Mouse (Mus musculus) limb, embryonic 11.5 days (tissue): ENCODE data around the gene Lnx1. TPM values are rescaled to one million over a fixed set of nuclear protein-coding genes. Genes with fewer than 3 reads are reported as not detected.

Experiments
- ATAC-seq: fragments of 200-750 bp; cut with Nextera tagmentation; 2 replicates; pipeline ENCODE4 v1.8.0; 2017; ENCODE audit warnings: low read depth; ENCODE audit not compliant: insufficient number of reproducible peaks, low FRiP score, low TSS enrichment
- DNase-seq: peaks from one replicate; pipeline ENCODE4 v3.0.0-alpha.2; 2015; ENCODE audit warnings: low spot score
- H3K27ac ChIP-seq: fragments of 300-500 bp; sonication (generic); replicated peaks from 2 replicates; pipeline ENCODE4 v1.5.1; 2014; ENCODE audit warnings: low read depth, mild to moderate bottlenecking, low read length
- H3K27me3 ChIP-seq: fragments of 300-500 bp; sonication (generic); 2 replicates; pipeline ENCODE4 v1.6.1; 2014; ENCODE audit warnings: mild to moderate bottlenecking, low read length, mixed read lengths; ENCODE audit not compliant: control insufficient read depth, insufficient read depth
- H3K36me3 ChIP-seq: fragments of 300-500 bp; sonication (generic); 2 replicates; pipeline ENCODE4 v1.6.1; 2014; ENCODE audit warnings: mild to moderate bottlenecking, low read length, moderate library complexity, mixed read lengths; ENCODE audit not compliant: control insufficient read depth, insufficient read depth
- H3K4me1 ChIP-seq: fragments of 300-500 bp; sonication (generic); 2 replicates; pipeline ENCODE4 v1.6.1; 2014; ENCODE audit warnings: low read length, mixed read lengths; ENCODE audit not compliant: control insufficient read depth, insufficient read depth
- H3K4me2 ChIP-seq: fragments of 300-500 bp; sonication (generic); 2 replicates; pipeline ENCODE4 v1.6.1; 2014; ENCODE audit warnings: low read depth, mild to moderate bottlenecking, moderate library complexity; ENCODE audit not compliant: severe bottlenecking
- H3K4me3 ChIP-seq: fragments of 300-500 bp; sonication (generic); 2 replicates; pipeline ENCODE4 v1.5.1; 2014; ENCODE audit warnings: low read depth, low read length
- H3K9ac ChIP-seq: fragments of 300-500 bp; sonication (generic); 2 replicates; pipeline ENCODE4 v1.6.1; 2014; ENCODE audit warnings: mild to moderate bottlenecking, low read length
- H3K9me3 ChIP-seq: fragments of 300-500 bp; sonication (generic); 2 replicates; pipeline ENCODE4 v1.6.1; 2016; ENCODE audit warnings: low read length; ENCODE audit not compliant: control insufficient read depth
- WGBS: fragments of 180-500 bp; shearing (Covaris S2); extraction: QIAGEN DNeasy Blood & Tissue Kit; methylation state at CpG from one replicate; pipeline ENCODE4 v1.1.7; 2014; 5-methylcytosine and 5-hydroxymethylcytosine counted together
- polyA plus RNA-seq: library from polyadenylated mRNA; unstranded; fragments of >200 nt; fragmentation: Nextera tagmentation; extraction: Ambion mirVana; gene quantifications from 2 replicates; pipeline ENCODE4 v1.2.1, GENCODE M21; 2014

Gene Lnx1
- polyA plus RNA-seq, 1 experiment from 2014 or later = 2.0 TPM

DNA sequence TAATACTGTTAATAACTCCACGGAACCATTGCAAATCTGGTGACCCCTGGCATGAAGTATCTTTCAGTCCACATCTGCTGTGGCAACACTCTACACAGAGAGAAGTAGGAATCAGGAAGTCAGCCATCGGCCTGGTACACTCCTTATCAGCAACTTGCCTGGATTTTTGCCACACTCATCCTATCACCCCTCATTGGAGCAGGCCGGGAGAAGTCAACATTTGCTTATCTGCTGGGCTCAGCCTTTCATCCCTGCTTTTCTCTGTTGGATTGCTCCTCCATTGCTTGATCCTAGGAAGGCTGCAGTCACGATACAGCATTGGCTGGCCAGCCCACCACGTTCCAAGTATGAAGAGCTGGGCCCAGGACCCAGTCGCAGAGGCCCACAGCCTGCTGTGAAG lies 26.9 kb upstream of the Lnx1 start:
- Histone ChIP-seq H3K4me1 (peaks cover 4% of the 10 kb centered on the region), H3K27me3 (no peaks in the 10 kb centered on the region), H3K9ac (no peak overlapping the region), H3K27ac (no peak overlapping the region), H3K9me3 (no peaks in the 10 kb centered on the region), H3K36me3 (no peaks in the 10 kb centered on the region), H3K4me3 (no peak overlapping the region), H3K4me2 (no peak overlapping the region)
- ATAC-seq = no peak
- 73% methylated on average over 6 of the region's 6 CpGs for WGBS
- DNase-seq = no peak

DNA sequence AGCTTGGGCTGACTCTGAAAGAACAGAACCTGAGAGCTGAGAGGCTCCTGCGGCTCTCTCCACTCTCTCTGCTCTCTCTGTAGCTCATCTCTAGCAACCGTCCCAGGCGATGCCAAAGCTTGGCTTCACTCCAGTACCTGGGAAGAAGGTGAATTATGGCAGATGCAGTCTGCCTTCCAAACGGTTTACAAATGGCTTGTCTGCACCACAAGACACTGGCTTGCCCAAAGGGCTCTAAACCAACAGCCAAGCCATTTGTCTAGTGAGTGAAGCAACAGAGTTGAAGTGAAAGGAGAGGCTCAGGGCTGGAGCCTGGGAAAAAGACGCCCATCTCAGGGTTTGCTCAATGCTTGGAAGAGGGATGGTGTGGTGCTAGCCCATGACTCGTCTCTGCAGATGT lies 25.5 kb upstream of the Lnx1 start:
- 70% methylated on average over 6 of the region's 6 CpGs for WGBS
- no peaks in the 10 kb centered on the region for H3K4me1 ChIP-seq
- no peak for ATAC-seq
- H3K36me3 ChIP-seq = no peaks in the 10 kb centered on the region
- no peak overlapping the region for H3K4me3 ChIP-seq
- no peak overlapping the region for H3K9ac ChIP-seq
- DNase-seq = no peak
- no peaks in the 10 kb centered on the region for H3K9me3 ChIP-seq
- no peak overlapping the region for H3K27ac ChIP-seq
- no peak overlapping the region for H3K4me2 ChIP-seq
- no peaks in the 10 kb centered on the region for H3K27me3 ChIP-seq

DNA sequence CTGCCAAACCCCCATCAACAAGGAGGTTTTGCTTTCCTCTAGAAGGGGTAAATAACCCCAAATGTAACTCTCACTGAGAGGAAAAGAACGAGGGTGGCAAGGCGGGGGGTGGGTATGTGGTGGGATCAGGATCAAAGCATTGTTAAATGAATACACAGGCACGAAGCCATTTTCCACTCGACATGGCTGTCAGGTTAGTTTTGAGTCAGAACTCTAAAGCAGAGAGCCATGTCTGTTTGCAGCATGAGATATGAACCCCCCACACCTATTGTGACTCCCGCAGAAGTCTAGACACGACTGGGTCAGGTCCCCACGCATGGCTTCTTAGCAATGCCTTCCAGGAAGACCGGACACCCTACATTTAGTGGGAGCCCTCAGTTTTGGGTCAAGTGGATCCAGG lies 24.6 kb upstream of the Lnx1 start:
- no peak for ATAC-seq

GRCm38 (mm10) chr5:74725541-74725940 lies 22.8 kb upstream of the Lnx1 start:
- H3K4me1 ChIP-seq = no peaks in the 10 kb centered on the region
- H3K27me3 ChIP-seq = no peaks in the 10 kb centered on the region
- no peak overlapping the region for H3K27ac ChIP-seq
- ATAC-seq (no peak), DNase-seq (no peak)
- H3K9ac ChIP-seq = no peak overlapping the region
- H3K4me3 ChIP-seq = no peak overlapping the region
- no peaks in the 10 kb centered on the region for H3K36me3 ChIP-seq
- no peaks in the 10 kb centered on the region for H3K9me3 ChIP-seq
- no peak overlapping the region for H3K4me2 ChIP-seq
- WGBS = 47% methylated on average over 4 of the region's 4 CpGs

More for the DNA sequence above, 24.6 kb upstream of the Lnx1 start:
- DNase-seq = no peak
- Histone ChIP-seq H3K9me3 (no peaks in the 10 kb centered on the region), H3K4me3 (no peak overlapping the region), H3K4me1 (no peaks in the 10 kb centered on the region), H3K27me3 (no peaks in the 10 kb centered on the region), H3K27ac (no peak overlapping the region), H3K36me3 (no peaks in the 10 kb centered on the region), H3K9ac (no peak overlapping the region), H3K4me2 (no peak overlapping the region)
- WGBS = 73% methylated on average over 8 of the region's 8 CpGs

DNA sequence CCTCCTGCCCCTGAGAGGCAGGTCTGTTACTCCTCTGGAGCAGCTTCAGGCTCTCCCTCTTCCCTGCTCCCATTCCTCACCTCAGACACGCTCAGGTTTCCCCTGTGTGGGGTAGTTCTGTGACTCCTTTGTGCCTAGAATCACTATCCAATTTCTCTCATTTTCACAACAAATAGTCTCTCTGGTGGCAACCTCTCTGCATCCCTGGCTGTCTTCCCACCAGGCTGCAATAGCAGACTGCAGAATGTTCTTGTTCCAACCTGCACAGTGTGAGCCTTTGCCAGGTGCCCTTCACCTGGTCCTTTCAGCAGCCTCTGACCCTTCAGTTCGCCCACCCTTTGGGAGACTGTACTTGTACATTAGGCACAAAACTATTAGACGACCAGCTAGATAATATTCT lies 19.1 kb upstream of the Lnx1 start:
- Histone ChIP-seq H3K4me1 (no peaks in the 10 kb centered on the region), H3K4me3 (no peak overlapping the region), H3K9ac (no peak overlapping the region; the same call in 1 of the 2 replicates), H3K36me3 (no peaks in the 10 kb centered on the region), H3K27me3 (no peaks in the 10 kb centered on the region), H3K27ac (no peak overlapping the region), H3K4me2 (no peak overlapping the region), H3K9me3 (no peaks in the 10 kb centered on the region)
- no peak for DNase-seq
- WGBS = 77% methylated on average over 3 of the region's 3 CpGs
- no peak for ATAC-seq

- no peaks in the 10 kb centered on the region for H3K36me3 ChIP-seq
- 86% methylated on average over 9 of the region's 9 CpGs for WGBS
- DNase-seq (no peak), ATAC-seq (no peak)
- no peak overlapping the region for H3K9ac ChIP-seq
- no peaks in the 10 kb centered on the region for H3K4me1 ChIP-seq
- H3K27me3 ChIP-seq = no peaks in the 10 kb centered on the region
- H3K4me2 ChIP-seq = no peak overlapping the region
- H3K4me3 ChIP-seq = no peak overlapping the region
- H3K9me3 ChIP-seq = no peaks in the 10 kb centered on the region
- H3K27ac ChIP-seq = no peak overlapping the region
Observed at GRCm38 (mm10) chr5:74720661-74721060, 17.9 kb upstream of the Lnx1 start.

DNA sequence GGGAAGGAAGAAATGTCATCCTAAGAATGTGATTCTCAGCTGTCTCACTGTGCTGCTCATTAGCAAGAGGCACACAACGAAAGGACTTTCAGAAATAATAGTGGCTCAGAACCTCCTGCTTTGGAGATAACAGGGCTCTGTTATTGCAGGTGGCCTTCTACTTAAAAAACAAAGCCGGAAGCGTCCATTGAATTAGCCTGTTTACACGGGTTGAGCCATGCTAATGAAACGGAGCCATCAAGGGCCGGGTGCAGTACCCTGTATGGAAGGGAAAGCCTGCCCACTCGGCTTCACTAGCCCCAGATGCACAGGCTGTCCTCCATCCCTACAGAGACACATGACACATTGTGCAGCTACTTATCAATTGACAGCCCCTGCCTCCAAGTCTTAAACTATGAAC lies 13.5 kb upstream of the Lnx1 start:
- H3K27ac ChIP-seq = no peak overlapping the region
- H3K4me1 ChIP-seq = no peaks in the 10 kb centered on the region
- no peak overlapping the region for H3K9ac ChIP-seq
- no peak overlapping the region for H3K4me2 ChIP-seq
- no peaks in the 10 kb centered on the region for H3K36me3 ChIP-seq
- no peak overlapping the region for H3K4me3 ChIP-seq
- DNase-seq = no peak
- ATAC-seq = no peak
- no peaks in the 10 kb centered on the region for H3K9me3 ChIP-seq
- WGBS = 25% methylated on average over 7 of the region's 7 CpGs
- H3K27me3 ChIP-seq = no peaks in the 10 kb centered on the region

DNA sequence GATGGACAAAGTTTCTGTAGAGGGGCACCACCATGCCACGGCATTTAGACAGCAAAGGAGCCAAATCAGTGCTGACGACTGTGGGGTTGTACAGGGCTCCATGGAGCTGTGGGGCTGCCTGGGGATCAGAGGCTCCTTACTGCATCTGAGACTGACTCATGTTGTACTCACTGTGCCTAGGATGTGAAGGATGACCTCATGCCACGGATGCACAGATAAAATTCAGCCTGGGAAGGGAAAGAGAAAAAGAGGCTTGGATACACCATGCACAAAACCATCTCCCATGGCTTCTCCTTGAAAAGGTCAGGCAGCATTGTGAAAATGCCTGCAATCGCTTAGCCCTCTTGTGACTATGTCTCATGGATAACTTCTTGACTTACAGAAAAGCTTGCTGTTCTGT lies 10.1 kb upstream of the Lnx1 start:
- DNase-seq (no peak), ATAC-seq (no peak)
- 71% methylated on average over 4 of the region's 4 CpGs for WGBS
- H3K9ac ChIP-seq = no peak overlapping the region
- no peaks in the 10 kb centered on the region for H3K4me1 ChIP-seq
- H3K4me3 ChIP-seq = no peak overlapping the region
- no peaks in the 10 kb centered on the region for H3K27me3 ChIP-seq
- H3K27ac ChIP-seq = no peak overlapping the region
- H3K4me2 ChIP-seq = no peak overlapping the region
- no peaks in the 10 kb centered on the region for H3K9me3 ChIP-seq
- no peaks in the 10 kb centered on the region for H3K36me3 ChIP-seq

GRCm38 (mm10) chr5:74711988-74712387 lies 9.3 kb upstream of the Lnx1 start:
- H3K27ac ChIP-seq = no peak overlapping the region
- H3K9me3 ChIP-seq = no peaks in the 10 kb centered on the region
- H3K27me3 ChIP-seq = no peaks in the 10 kb centered on the region
- ATAC-seq (no peak), DNase-seq (no peak)
- H3K4me3 ChIP-seq = no peak overlapping the region
- no peak overlapping the region for H3K9ac ChIP-seq
- no peak overlapping the region for H3K4me2 ChIP-seq
- H3K4me1 ChIP-seq = no peaks in the 10 kb centered on the region
- 96% methylated on average over 2 of the region's 2 CpGs for WGBS
- H3K36me3 ChIP-seq = no peaks in the 10 kb centered on the region
